Mouse (Mus musculus) neural tube, embryonic 14.5 days (tissue): ENCODE measurements around the gene Lsp1. TPM values are rescaled to one million over a fixed set of nuclear protein-coding genes. Genes with fewer than 3 reads are reported as not detected.

Experiments
- ATAC-seq: fragments of 200-750 bp; cut with Nextera tagmentation; 2 replicates; pipeline ENCODE4 v1.8.0; 2017; ENCODE audit warnings: low read depth, mild to moderate bottlenecking, moderate TSS enrichment, moderate library complexity
- H3K27ac ChIP-seq: fragments of 300-500 bp; sonication (generic); 2 replicates; pipeline ENCODE4 v1.5.1; 2014; ENCODE audit warnings: low read depth, mild to moderate bottlenecking, control low read depth, low read length, moderate library complexity, mixed read lengths
- H3K27me3 ChIP-seq: fragments of 300-500 bp; sonication (generic); 2 replicates; pipeline ENCODE4 v1.6.1; 2014; ENCODE audit warnings: low read length; ENCODE audit not compliant: control insufficient read depth, insufficient read depth
- H3K36me3 ChIP-seq: fragments of 300-500 bp; sonication (generic); 2 replicates; pipeline ENCODE4 v1.6.1; 2014; ENCODE audit warnings: low read length, mixed read lengths; ENCODE audit not compliant: control insufficient read depth, insufficient read depth
- H3K4me1 ChIP-seq: fragments of 300-500 bp; sonication (generic); 2 replicates; pipeline ENCODE4 v1.6.1; 2014; ENCODE audit warnings: low read length; ENCODE audit not compliant: control insufficient read depth, insufficient read depth
- H3K4me2 ChIP-seq: fragments of 300-500 bp; sonication (generic); 2 replicates; pipeline ENCODE4 v1.6.1; 2014; ENCODE audit warnings: mild to moderate bottlenecking, low read depth, low read length, control low read depth
- H3K4me3 ChIP-seq: fragments of 300-500 bp; sonication (generic); 2 replicates; pipeline ENCODE4 v1.5.1; 2014; ENCODE audit warnings: low read depth, low read length, control low read depth, mixed read lengths
- H3K9ac ChIP-seq: fragments of 300-500 bp; sonication (generic); replicated peaks from 2 replicates; pipeline ENCODE4 v1.6.1; 2014; ENCODE audit warnings: low read depth, mild to moderate bottlenecking, control low read depth, low read length, mixed read lengths
- H3K9me3 ChIP-seq: fragments of 300-500 bp; sonication (generic); 2 replicates; pipeline ENCODE4 v1.6.1; 2016; ENCODE audit warnings: low read length; ENCODE audit not compliant: control insufficient read depth
- WGBS: fragments of 180-500 bp; shearing (Covaris S2); extraction: QIAGEN DNeasy Blood & Tissue Kit; methylation state at CpG from one replicate; pipeline ENCODE4 v1.1.7; 2014; 5-methylcytosine and 5-hydroxymethylcytosine counted together
- polyA plus RNA-seq: library from polyadenylated mRNA; unstranded; fragments of >200 nt; fragmentation: Nextera tagmentation; extraction: Ambion mirVana; gene quantifications from 2 replicates; pipeline ENCODE4 v1.2.1, GENCODE M21; 2014

Lsp1 gene
- polyA plus RNA-seq, 1 experiment from 2014 or later: 3.9 TPM

- ATAC-seq: no peak
- Histone ChIP-seq H3K4me3 (no peak within 1 kb of the TSS), H3K9me3 (no peaks in the 10 kb centered on the region), H3K36me3 (no peaks in the 10 kb centered on the region), H3K27me3 (no peaks in the 10 kb centered on the region), H3K9ac (no peak within 1 kb of the TSS), H3K27ac (no peak within 1 kb of the TSS), H3K4me2 (no peak within 1 kb of the TSS), H3K4me1 (no peaks in the 10 kb centered on the region)
- WGBS: 82% methylated on average over 9 of the region's 9 CpGs
Measured at GRCm38 (mm10) chr7:142441585-142441984, 19.0 kb upstream of the Lsp1 start, which contains the start of gene Tnni2. Gene Tnni2, plus strand, starts transcription at chr7:142441808.

- H3K9me3 ChIP-seq: no peaks in the 10 kb centered on the region
- H3K4me1 ChIP-seq: no peaks in the 10 kb centered on the region
- no peak for ATAC-seq
- H3K27me3 ChIP-seq: no peaks in the 10 kb centered on the region
- 83% methylated on average over 9 of the region's 9 CpGs for WGBS
- no peak overlapping the region for H3K27ac ChIP-seq
- no peak overlapping the region for H3K4me3 ChIP-seq
- H3K4me2 ChIP-seq: no peak overlapping the region
- no peak overlapping the region for H3K9ac ChIP-seq
- H3K36me3 ChIP-seq: no peaks in the 10 kb centered on the region
Measured at GRCm38 (mm10) chr7:142442081-142442907, 18.3 kb upstream of the Lsp1 start.

DNA sequence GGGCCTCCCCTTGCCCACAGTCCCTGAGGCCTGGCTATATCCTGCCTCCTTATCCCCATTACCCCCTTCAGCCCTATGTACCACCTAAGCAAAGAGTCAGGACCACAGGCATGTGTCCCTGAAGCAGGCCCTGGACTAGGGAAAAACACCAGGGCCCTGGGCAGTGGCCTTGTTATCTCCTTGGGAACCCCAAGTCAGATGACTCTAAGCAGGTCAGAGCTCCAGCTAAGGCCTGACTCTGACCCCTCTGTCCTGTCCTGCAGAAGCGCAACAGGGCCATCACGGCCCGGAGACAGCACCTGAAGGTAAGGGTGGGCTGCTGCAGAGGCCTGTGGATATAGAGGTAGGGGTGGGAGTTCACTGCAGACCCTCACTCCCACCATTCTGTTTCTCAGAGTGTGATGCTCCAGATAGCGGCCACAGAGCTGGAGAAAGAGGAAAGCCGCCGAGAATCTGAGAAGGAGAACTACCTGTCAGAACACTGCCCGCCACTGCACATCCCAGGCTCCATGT lies 17.6 kb upstream of the Lsp1 start:
- ATAC-seq: no peak
- 91% methylated on average over 7 of the region's 7 CpGs for WGBS
- Histone ChIP-seq H3K36me3 (no peaks in the 10 kb centered on the region), H3K4me3 (no peak overlapping the region), H3K27me3 (no peaks in the 10 kb centered on the region), H3K9me3 (no peaks in the 10 kb centered on the region), H3K9ac (no peak overlapping the region), H3K4me2 (no peak overlapping the region), H3K27ac (no peak overlapping the region), H3K4me1 (no peaks in the 10 kb centered on the region)

DNA sequence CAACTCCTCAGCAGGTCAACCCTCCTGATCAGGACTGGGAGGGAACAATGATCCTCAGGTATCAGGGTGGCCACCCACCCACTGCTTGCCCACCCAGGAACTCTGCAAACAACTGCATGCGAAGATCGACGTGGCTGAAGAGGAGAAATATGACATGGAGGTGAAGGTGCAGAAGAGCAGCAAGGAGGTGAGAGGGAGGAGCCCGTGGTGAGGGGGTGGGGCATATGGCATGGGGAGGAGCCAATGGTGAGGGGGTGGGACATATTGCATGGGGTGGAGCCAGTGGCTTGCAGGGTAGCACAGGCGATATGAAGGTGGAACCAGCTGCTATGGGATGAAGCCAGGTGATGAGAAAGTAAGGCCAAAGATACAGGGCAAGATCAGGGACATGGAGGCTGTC lies 17.1 kb upstream of the Lsp1 start:
- Histone ChIP-seq H3K9ac (no peak overlapping the region), H3K4me2 (no peak overlapping the region), H3K9me3 (no peaks in the 10 kb centered on the region), H3K4me3 (no peak overlapping the region), H3K27ac (no peak overlapping the region), H3K4me1 (no peaks in the 10 kb centered on the region), H3K36me3 (no peaks in the 10 kb centered on the region), H3K27me3 (no peaks in the 10 kb centered on the region)
- no peak for ATAC-seq
- 88% methylated on average over 5 of the region's 5 CpGs for WGBS

DNA sequence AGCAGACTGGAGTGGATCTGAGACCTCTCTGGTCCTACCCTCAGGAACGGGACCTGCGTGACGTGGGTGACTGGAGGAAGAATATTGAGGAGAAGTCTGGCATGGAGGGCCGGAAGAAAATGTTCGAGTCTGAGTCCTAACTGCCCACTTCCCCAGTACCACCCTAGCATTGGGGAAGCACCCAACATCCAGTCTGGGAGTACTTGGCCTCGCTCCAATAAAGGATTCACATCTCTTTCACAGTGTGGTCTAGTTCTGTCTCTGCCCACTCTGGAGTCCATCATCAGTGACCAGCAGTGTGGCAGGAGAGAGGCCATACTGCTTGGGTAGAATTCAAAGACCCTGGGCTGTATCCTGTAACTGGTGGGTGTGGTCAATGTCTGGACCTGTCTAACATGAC lies 16.4 kb upstream of the Lsp1 start:
- Histone ChIP-seq H3K27me3 (no peaks in the 10 kb centered on the region), H3K36me3 (no peaks in the 10 kb centered on the region), H3K4me3 (no peak overlapping the region), H3K9me3 (no peaks in the 10 kb centered on the region), H3K27ac (no peak overlapping the region), H3K4me2 (no peak overlapping the region), H3K9ac (no peak overlapping the region), H3K4me1 (no peaks in the 10 kb centered on the region)
- 97% methylated on average over 6 of the region's 6 CpGs for WGBS
- no peak for ATAC-seq

DNA sequence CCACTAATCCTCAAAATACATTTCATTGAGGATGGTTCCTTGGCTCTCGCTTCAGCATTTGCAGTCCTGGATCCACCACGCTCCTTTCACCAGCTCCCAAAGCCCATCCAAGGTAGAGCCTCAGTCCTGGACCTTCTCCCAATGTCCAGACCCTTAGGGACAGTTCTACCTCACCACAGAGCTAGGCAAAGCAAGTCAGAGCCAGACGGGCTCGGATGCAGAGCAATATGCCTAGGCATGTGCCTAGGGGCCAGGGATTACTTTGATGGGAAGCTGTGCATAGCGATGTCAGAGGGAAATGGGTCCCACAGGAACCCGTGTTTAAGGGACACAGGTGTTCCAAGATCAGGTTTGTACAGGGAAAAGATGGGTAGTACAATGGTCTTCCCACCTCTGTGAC lies 15.3 kb upstream of the Lsp1 start:
- no peak overlapping the region for H3K4me2 ChIP-seq
- H3K9ac ChIP-seq: no peak overlapping the region
- H3K36me3 ChIP-seq: no peaks in the 10 kb centered on the region
- H3K27ac ChIP-seq: no peak overlapping the region
- no peak overlapping the region for H3K4me3 ChIP-seq
- no peaks in the 10 kb centered on the region for H3K9me3 ChIP-seq
- H3K4me1 ChIP-seq: no peaks in the 10 kb centered on the region
- H3K27me3 ChIP-seq: no peaks in the 10 kb centered on the region
- no peak for ATAC-seq
- WGBS: 84% methylated on average over 6 of the region's 6 CpGs

DNA sequence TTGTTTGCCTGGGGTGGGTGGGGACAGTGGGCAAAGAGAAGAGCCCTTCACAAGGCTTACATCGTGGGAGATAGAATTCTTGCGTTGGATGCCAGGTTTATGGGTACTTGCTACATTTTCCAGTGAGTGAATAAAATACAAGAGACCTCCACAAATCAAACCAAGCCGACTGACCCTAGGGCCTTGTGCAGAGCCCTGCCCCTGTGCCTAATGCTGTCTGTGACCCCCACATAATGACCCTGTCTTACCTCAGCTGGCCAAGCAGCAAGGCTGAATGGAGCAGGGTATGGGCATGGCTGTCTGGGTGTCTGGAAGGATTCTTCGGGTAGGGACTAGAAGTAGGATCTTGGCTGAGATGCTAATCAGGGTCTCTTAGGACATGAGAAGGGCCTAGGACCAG lies 14.3 kb upstream of the Lsp1 start:
- H3K27me3 ChIP-seq: no peaks in the 10 kb centered on the region
- H3K9ac ChIP-seq: no peak overlapping the region
- no peaks in the 10 kb centered on the region for H3K9me3 ChIP-seq
- H3K36me3 ChIP-seq: no peaks in the 10 kb centered on the region
- no peak for ATAC-seq
- WGBS: 84% methylated on average over 4 of the region's 4 CpGs
- H3K4me2 ChIP-seq: no peak overlapping the region
- H3K4me1 ChIP-seq: no peaks in the 10 kb centered on the region
- H3K4me3 ChIP-seq: no peak overlapping the region
- no peak overlapping the region for H3K27ac ChIP-seq

DNA sequence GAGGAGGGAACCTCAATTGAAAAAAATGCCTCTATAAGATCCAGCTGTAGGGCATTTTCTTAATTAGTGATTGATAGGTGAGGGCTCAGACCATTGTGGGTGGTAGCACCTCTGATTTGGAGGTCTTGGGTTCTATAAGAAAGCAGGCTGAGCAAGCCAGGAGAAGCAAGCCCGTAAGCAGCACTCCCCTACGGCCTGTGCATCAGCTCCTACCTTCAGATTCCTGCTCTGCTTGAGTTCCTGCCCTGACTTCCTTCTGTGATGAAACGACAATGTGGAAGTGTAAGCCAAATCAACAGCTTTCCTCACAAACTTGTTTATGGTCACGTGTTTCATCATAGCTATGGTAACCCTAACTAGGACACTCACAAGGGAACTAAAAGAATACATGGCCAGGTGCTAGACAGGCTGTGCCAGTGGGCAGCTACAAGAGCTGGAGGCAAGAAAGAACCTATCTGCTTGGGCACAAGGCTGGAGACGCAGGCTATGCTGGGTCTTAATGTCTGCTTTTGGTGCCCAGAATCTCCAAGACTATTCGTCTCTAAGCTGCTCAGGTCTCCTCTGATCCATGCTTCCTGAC lies 11.5 kb upstream of the Lsp1 start:
- Histone ChIP-seq H3K9ac (no peak overlapping the region), H3K36me3 (no peaks in the 10 kb centered on the region), H3K4me1 (no peaks in the 10 kb centered on the region), H3K27me3 (no peaks in the 10 kb centered on the region), H3K4me3 (no peak overlapping the region), H3K9me3 (no peaks in the 10 kb centered on the region), H3K27ac (no peak overlapping the region), H3K4me2 (no peak overlapping the region)
- no peak for ATAC-seq
- 77% methylated on average over 6 of the region's 6 CpGs for WGBS

DNA sequence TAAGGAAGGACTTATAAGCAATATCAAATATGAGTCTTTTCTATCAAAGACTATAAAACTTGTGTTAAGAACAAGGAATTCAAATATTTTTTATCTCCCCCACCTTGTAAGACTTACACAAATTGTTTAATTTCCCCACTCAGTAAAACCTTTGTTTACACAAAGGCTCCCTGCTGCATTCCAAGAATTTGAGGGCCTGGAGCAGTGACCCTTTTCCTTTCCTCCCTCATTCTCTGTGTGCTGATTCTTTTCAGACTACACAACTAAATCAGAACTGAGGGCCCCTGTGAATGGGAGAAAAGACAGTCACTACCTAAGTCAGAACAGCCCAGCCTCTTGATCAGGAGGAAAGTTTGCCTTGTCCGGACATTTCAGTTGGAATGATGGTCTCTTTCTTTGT lies 5.9 kb upstream of the Lsp1 start:
- Histone ChIP-seq H3K9me3 (no peaks in the 10 kb centered on the region), H3K4me2 (no peak overlapping the region), H3K27ac (no peak overlapping the region), H3K4me1 (no peaks in the 10 kb centered on the region), H3K4me3 (no peak overlapping the region), H3K9ac (no peak overlapping the region), H3K27me3 (no peaks in the 10 kb centered on the region), H3K36me3 (no peaks in the 10 kb centered on the region)
- ATAC-seq: no peak
- 21% methylated on average over 1 of the region's 1 CpGs for WGBS
